Mouse (Mus musculus): ENCODE data around the gene Pip5kl1.
A peak's percentile ranks its signal among the peaks of the same experiment; 100 is the strongest.

The Pip5kl1 gene

DNA sequence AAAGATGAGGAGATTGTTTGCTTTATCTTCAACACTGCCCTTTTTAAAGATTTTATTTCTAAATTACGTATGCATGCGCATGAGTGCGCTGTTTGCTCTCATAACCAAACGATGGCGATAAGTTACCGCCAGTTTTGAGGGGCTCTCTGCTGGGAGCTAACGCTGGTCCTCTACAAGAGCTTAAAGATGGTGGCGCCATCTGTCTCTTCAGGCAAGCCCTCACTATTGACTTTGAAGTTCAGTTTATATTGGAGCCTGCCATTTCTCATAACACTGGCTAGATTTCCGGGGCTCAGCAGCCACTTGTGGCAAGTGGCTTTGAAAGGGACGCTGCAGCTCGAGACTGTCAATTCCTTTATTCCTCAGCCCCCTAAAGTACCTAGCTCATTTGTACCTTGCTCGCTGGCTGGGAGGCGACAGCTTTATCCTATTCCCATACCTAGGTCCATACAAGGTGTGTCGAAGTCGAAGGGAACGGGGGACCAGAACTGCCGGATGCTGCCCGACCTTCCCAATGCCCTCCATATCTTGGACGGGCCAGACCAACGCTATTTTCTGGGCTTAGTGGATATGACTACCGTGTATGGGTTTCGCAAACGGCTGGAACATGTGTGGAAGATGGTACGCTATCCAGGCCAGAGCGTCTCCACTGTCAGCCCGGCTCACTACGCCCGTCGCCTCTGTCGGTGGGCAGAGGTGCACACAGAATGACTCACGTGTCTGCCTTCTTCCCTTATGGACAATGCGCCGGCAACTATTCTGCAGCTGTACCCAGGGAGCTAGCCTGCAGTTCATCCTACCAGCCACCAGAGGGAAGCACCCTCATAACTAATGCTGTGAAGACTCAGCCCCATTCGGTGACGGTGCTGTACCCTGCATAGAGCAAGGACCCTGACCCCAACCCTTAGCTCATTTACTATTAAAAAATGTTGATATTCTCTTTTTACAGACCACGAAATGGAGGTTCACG lies 8.5 kb downstream of the Pip5kl1 start:
- peak; percentile 89 to 90 for DNase-seq (ENCODE audit: low spot score in 2 of 2)

DNA sequence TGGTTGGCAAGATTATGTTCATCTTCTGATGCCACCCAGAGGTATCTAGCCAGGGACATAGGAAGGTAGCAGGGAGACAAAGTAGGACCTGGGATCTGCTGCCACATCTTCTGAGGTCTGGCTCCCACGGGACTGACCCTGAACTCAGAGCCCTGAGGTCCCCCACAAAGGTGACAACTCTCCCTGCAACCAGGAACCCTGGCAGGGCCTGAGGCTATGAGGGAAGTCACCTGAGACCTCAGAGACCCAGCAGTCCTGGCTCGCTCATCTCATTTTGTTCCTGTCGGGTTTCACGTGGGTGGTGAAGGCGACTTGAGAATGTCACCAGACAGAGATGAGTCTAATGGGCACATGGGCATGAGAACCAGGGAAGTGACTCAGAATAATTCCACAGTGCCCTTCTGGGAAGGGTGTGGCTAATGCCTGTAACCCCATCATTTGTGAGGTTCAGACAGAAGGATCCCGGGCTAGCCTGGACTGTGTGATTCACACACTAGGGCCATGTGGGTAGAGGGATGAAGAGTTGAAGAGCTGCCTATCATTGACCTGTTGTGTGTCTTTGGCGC lies 10.6 kb downstream of the Pip5kl1 start:
- no peak for DNase-seq (ENCODE audit: low spot score in 2 of 2)

DNA sequence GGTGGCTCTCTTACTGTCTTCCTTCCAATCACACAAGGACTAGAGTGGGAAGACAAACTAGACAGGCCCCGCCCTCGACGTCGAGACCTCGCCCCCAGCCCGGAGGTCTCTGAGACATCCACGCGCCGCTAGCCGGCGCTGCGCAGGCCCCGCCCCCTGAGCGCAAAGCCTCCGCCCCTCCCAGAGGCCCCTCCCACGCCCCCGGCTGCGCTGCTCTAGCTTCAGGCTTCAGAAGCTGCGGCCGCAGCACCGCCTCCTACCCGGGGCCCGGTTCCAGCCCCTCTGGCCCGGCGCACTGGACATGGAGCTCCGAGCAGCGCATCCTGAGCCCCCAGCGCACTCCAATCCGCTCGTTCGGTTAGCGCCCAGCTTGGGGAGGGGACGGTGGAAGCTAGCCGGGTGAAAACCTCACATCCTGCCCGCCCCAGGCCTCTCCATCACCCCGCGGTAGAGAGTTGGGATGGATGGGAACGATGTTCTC lies 12.3 kb downstream of the Pip5kl1 start, which contains the start of gene St6galnac4:
TSS of gene St6galnac4 (plus strand) at position 225 of the 481 bp plus-strand sequence.
- DNase-seq (ENCODE audit: low spot score in 2 of 2), result peak; percentile 94 to 95

DNA sequence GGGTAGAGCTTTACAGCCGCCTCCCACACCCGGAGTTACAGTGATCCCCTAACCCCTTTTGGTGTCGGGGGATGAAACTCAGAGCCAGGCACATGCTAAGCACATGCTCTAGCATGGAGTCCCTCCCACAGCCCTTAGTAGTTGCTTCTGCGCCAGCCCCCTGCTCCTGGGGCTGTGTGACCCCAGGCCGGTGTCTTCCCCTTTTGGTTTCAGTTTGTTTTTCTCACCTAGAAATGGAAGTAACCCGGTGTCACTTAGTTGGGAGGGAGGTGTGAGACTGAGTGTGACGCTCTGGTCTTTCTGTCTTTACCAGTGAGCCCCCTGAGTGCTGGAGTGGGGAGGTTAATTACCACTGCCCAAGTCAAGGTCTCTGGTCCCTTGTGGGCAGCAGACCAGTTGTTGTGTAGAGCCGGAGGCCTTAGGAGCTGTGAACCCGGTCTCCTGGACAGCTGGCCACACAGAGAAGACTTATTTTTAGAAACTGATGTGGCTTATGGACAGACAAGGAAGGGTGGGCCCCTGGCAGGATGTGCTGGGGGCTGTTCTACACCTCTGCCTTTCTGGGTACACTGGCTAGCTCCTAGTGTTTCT lies 13.2 kb downstream of the Pip5kl1 start:
- peak in 1 of 2 experiments; percentile 44 for DNase-seq (ENCODE audit: low spot score in 2 of 2)

DNA sequence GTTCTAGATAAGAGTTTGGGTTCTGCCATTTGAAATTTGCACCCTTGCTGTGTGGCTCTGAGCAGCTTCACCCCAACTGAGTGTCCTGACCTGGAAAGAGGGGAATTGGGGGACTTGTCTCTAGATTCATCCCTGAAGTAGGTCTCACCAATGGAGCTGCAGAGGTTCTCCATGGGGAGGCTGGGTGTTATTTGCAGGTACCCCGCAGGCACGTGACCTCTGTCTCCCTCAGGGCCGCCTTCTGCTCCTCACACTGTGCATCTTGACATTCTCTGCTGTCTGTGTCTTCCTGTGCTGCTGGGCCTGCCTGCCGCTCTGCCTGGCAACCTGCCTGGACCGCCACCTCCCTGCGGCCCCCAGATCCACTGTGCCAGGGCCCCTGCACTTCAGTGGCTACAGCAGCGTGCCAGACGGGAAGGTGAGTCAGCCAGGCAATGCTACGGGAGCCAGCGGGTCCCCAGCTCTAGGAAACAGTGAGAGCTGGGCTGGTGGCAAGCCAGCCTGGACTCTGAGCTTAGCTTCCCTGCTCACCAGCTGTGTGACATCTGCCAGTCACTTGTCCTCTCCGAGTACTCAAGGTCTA lies 14.7 kb downstream of the Pip5kl1 start:
- DNase-seq (ENCODE audit: low spot score in 2 of 2), result peak; percentile 51 to 57

DNA sequence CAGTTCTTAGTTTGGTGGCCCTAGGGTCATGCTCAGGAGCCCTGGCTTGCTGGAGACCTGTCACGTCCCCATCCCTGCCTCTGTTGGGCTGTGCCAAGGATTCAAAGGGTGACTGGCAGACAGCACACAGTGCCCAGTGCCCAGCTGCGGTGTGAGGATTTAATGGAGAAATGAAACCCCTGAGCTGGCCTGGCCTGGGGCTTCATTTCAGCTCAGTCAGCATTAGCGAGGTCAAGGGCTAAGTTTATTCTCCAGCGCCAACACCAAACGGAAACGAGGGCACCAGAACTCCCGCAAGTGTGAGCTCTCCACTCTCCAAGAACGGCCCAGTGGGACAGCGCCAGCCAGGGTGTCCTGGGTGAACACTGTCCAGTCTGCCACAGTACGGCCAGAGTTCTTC lies 15.6 kb downstream of the Pip5kl1 start:
- DNase-seq (ENCODE audit: low spot score in 2 of 2), result peak in 1 of 2 experiments; percentile 50

DNA sequence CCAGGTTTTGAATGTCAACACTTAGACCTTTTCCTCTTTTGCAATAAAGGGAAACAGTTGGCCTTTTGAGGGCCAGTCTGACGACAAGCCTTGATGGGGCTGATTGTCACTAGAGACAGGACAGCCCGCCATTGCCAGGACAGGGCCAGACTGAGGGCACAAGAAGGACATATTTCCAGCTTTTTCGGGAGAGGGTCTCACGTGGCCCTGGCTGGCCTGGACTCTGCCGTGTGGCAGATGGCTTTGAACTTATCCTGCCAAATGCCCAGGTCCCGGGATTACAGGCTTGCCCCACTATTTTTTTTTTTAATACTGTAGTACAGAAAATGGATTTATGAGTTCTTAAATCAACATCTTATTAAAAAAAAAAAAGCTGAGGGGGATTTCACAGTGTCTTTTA lies 16.7 kb downstream of the Pip5kl1 start:
- no peak for DNase-seq (ENCODE audit: low spot score in 2 of 2)

DNA sequence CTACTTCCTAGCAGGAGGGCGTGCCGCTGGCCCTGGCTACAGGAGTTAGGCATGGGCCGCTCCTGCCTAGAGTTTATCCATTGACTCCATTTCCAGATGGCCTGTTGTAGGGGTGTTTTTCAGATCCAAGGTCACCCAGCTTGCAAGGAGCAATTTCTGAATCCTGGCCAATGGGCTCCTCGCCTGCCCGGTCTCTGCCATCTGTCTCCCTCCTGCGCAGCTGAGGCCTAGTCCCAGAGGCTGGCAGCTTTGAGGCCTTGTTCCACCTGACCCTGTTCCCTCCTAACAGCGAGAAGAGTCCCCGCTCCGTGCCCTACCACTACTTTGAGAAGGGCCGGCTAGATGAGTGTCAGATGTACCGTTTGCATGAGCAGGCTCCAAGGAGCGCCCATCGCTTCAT lies 22.1 kb downstream of the Pip5kl1 start:
- DNase-seq (ENCODE audit: low spot score in 2 of 2), result no peak

DNA sequence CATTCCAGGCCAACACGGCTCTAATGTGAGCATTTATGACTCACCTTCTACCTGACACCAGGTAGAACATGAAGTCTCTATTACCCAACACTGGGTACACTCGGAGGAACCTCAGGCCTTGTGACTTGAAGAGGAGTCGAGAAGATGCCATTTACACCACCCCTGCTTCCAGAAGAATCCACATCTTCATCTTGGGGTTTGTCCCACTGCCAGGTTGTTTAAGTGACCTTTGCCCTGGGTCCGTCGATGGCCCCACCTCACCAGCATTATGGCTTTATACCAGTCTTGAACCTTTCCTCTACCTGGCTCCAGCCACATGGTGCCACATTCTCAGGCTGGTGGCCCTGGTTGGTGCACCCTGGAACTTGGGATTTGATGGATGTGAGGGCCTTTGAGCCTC lies 22.7 kb downstream of the Pip5kl1 start:
- DNase-seq (ENCODE audit: low spot score in 2 of 2), result no peak

DNA sequence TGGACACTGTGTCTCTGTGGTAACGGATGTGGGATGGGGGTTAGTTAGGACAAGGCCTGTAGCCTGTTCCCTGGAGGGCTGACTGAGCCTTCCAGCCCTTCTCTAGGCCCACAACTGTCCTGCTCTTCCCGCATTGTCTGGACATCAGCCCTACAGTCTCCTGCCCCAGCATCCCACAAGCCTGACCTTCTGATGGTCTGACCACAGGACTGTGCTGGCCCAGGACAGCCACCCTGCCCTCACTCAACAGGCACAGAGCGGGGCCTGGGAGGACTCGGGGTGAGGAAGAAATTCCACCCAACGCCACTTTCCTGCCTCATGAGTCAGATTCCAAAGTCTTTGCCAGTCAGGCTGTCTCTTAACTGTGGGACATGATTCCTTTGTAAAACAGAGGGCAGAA lies 23.1 kb downstream of the Pip5kl1 start:
- no peak for DNase-seq (ENCODE audit: low spot score in 2 of 2)

DNA sequence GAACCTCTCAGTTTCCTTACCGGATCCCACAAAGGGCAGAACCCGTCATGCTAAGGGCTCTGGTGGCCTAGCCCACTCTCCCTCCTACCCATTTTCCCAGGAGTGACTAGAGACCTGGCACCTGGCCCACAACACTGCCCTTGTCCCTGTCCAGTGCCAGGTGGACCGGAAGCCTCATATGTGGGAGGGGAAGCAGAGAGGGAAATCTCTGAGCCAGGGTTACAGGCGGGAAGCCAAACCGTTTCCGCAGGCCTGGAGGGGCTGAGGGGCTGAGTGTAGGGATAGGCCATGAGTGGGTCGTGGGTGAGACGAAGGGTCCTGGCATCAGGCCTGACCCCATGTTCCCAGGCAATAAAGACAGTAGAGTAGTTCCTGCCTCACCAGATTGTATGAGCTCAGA lies 23.9 kb downstream of the Pip5kl1 start:
- no peak for DNase-seq (ENCODE audit: low spot score in 2 of 2)

DNA sequence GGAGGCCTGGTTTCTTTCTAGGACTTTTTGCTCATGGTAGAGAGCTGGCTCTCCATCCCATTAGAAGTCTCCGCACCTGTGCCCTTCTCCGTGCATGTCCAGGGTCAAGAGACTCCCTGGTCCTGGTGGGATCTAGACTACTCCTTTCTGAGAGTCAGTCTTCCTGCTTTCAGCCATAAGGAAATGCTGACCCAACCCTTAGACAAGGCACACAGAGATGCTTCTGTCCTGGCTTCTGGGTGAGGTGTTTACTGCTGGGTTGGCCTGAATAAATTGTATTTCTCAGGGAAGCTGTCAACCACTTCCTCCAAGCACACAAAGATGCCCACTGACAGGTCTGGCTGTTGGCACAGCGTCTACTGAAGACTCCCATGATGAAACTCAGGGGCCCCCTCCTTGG lies 24.8 kb downstream of the Pip5kl1 start, which contains the start of gene St6galnac6:
TSS of gene St6galnac6 (plus strand) at position 301 of the 400 bp plus-strand sequence.
- no peak for DNase-seq (ENCODE audit: low spot score in 2 of 2)

DNA sequence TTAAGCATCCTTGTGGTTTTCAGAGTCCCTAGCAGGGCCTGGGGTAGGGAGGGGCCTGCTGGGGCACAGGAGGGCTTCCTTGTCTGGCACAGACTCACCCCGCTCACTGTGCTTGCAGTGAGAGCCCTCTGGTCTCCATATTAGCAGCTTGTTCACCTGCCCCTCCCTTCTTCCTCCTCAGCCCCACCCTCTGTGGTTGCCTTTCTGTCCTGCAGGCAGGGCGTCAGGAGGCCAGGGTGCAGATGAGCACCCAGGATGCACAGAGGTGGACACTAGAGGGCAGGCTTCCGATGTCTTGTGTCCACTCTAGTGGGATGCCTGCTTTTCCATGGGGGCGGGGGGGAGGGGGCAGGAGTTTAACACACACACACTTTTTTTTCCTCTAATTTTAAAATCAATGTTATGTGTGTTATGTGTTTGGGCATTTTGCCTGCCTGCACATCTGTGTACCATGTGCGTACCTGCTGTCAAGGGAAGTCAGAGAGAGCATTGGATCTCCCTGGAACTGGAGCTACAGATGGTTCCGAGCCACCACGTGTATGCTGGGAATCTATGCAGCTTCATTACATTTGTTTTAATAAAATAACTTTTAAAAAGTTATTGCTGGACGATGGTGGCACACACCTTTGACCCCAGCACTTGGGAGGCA lies 26.9 kb downstream of the Pip5kl1 start:
- DNase-seq (ENCODE audit: low spot score in 2 of 2), result no peak

DNA sequence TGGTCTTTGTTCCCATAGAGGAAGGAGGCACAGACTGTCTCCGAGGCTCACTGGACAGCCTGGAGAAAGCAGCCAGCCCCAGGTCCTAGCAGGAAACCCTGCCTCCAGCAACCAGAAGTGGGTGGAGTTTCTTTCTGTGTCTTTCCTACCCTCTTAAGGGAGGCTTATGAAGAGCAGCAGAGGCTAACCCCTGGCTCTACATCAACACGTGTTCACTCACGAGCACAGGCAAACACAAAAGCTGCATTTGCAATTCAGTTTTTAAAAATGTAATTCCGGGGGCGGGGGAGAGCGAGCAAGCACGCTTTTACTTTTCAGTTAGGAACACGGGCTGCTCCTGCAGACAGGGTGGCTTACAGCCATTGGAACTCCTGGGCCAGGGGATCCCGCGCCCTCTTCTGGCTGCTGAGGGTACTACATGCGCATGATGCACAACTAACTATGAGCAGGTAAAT lies 28.0 kb downstream of the Pip5kl1 start:
- peak; percentile 91 for DNase-seq (ENCODE audit: low spot score in 2 of 2)

DNA sequence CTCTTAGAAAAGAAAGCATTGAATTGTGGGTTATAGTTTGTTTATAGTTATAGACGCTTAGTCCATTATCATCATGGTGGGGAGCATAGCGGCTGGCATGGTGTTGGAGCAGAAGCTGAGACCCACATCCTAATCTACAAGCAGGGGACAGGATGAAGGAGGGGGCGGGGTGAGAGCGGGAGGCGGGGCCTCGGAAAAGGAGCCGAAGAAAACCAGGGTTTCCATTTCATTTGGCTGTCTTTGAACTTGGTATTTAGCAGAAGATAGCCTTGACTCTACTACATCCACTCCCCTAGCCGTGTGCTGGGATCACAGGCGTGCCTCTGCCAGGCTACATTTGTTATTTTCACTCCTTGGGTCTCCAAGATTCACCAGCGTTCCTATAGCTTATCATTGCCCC lies 30.0 kb downstream of the Pip5kl1 start:
- no peak for DNase-seq (ENCODE audit: low spot score in 2 of 2)

DNA sequence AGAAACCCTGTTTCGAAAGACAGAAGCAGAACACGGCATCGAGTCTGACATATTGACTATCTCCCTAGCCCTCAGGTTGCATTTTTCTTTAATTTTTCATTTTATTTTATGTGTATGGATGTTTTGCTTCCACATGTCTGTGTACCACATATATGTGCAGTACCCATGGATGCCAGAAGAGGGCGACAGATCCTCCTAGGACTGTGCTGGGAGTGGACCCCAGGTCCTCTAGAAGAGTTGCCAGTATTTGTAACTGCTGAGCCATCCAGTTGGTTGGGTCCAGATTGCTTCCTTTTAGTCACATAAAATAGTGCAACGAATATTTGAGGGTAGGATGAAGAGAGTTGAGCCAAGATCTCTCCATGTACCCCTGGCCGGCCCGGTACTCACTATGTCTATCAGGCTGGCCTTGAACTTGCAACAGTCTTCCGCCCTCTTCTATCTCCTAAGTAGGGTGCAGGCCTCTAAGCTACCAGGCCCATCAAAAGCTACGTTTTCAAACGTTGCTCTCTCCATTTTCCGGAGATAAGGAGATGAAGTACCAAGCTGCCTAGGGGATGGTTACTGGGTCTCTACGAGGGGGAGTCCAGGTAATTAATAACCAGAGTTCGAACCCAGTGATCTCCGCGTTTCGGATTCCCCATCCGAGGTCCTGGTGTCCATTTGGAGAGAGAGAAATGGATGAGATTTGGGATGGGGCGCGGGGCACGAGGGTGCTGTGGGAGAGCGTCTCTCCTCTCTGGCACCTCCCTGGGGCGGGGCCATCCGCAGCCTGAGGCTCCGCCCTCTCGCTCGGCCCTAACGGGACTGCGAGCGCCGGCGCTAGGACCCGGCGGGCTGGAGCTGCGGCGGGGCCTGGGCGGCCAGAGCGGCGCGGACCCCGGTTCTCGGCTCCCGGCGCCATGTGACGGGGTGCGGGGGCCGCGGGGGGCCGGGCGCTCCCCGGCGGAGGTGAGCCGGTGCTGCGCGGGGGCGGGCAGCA lies 31.9 kb downstream of the Pip5kl1 start:
- peak; percentile 89 to 90 for DNase-seq (ENCODE audit: low spot score in 2 of 2)

DNA sequence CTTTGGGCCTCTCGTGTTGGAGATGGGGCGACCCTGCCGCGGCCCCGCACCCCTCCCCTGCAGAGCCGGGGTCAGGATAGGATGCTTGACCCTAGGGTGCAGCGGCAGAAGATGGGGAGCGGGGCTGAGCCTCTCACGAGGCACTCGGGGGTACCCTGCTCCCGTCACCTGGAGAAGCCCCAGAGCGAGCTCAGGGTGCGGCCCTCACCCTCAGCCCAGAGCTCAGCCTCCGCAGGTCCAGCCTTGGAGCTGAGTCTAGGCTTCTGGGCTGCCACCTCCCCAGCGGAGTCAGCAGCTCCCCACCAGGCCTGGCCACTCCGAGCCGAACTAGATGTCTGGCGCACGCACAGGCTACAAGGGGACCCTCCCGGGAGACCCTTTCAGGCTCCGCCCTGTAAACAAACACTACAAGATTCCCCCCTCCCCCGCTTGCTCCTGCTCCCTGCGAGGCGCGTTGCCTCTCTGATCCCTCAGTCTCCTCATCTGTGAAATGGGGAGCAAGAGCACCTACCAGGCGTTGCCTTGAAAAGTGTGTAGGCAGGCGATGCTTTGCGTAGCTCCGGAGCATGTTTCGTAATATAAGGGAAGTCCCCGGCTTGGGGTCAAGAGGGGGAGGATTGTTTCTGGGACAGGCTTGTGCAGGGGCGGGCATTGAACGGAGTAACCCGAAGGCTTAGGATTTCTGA lies 32.8 kb downstream of the Pip5kl1 start:
- peak in 1 of 2 experiments; percentile 59 for DNase-seq (ENCODE audit: low spot score in 2 of 2)

DNA sequence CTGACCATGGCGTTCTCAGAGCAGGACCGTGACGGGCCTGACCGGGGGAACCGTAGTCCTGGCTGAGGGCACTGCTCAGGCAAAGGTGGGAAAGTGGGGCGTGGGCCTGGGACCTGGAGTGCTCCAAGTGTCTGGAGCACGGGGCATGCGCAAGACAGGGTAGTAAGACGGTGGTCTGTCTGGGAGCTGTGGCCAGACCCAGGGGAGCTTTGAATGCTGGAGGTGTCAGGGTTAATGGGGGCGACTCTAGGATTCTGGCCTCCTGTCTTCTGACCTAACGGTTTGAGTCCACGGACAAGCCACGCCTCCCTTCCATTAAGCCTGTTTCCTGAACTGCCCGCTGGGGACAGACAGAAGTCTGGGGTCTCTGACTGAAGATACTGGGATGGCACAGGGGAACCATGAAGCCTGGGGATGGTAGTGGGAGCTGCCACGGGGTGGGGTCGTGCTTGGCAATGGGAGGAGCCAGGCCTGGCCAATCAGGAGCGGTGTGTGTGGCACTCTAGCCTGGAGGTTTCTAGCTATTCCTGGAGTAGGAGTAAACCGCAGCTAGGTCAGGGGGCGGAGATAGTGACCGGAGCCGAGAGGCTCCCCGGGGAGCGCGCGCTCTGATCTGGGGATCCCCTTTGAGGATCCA lies 33.7 kb downstream of the Pip5kl1 start:
- peak; percentile 71 to 82 for DNase-seq (ENCODE audit: low spot score in 2 of 2)
